Mouse (Mus musculus) urinary bladder, postnatal 36 days (tissue): ENCODE data around the gene Apex2.

ENCODE experiments used
- DNase-seq, 2 experiments: peaks; one replicate each; pipeline ENCODE4 v3.0.0; 2022; ENCODE audit warnings: low spot score in 2 of 2, mixed read lengths in 1 of 2

Gene Apex2

DNA sequence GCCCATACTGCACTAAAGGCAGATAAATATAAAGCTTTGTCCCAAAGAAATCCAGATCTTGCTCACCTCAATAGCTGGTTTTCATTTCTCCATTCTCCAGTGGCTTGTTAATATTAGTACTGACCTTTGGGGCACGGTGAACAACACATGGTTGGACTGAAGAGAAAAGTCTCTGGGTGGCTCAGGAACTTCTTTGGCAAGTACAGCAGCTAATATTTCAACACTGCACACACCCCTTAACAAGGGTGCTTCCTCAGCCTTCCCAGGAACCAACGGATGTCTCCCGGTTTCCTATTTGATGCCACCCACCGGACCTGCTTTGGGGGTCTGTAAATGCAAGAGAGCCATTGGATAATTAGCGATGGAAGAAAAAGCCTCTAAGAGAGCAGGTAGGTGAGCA is at the start of gene Apex2:
Apex2 (minus strand) TSS at position 173 of the 400 bp plus-strand sequence.
- DNase-seq: no peak

DNA sequence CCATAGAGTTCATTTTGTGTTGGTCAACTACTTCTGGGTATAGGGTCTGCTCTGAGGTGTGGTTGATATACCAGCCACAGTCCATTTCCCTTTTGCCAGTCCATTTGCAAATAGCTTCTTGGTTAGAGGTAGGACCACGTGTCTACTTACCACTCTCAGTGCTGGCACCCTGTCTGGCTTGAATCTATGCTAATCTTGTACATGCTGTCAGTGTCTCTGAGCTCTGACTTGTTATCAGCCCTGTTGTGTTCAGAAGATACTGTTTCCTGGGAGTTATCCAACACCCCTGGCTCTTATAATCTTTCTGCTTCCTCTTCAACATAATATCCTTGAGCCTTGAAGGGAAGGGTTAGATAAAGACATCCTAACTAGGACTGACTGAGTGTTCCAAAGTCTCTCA is 46.8 kb upstream of the Apex2 start:
- DNase-seq: no peak

DNA sequence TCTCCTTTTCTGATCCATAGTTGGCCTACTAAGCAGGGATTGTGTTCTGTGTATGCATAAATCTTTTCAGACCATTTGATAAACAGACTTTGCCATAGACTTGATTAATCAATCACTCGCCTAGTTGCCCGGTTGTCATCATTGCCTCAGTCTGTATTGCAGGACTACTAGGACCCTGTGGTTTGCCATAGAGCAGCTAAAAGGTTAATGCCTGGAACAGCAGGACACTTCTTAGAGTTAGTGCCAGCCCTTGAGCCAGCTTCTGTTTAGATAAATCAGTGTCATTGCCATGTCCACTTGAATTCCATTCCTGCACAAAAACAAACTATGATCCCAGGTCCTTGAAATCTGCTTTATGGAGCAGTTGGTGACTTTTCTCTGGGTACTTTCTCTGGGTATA is 9.2 kb upstream of the Apex2 start:
- no peak for DNase-seq

- no peak for DNase-seq
Observed at GRCm38 (mm10) chrX:150595016-150595760, 5.5 kb upstream of the Apex2 start.

DNA sequence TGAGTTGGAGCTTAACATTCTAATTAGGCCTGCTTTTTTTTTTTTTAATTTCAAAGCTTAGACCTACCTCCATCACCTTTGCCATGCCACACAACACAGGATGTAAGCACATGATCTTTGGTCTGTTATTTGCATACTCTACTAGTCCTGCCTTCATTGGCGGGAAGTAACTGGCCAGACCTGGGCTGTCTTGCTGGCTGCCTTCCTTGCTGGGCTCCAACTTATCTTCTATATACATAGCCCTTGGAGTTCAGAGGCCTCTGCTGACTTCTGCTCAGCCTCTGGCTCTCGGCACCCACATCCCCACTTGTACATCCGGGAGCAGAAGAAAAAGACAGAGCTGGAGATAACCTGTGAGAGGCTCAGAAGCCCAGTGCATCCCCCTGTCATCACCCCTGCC is 4.5 kb upstream of the Apex2 start:
- DNase-seq: no peak

GRCm38 (mm10) chrX:150593266-150594035 is 3.8 kb upstream of the Apex2 start:
- DNase-seq: peak in 1 of 2 experiments; percentile 17

DNA sequence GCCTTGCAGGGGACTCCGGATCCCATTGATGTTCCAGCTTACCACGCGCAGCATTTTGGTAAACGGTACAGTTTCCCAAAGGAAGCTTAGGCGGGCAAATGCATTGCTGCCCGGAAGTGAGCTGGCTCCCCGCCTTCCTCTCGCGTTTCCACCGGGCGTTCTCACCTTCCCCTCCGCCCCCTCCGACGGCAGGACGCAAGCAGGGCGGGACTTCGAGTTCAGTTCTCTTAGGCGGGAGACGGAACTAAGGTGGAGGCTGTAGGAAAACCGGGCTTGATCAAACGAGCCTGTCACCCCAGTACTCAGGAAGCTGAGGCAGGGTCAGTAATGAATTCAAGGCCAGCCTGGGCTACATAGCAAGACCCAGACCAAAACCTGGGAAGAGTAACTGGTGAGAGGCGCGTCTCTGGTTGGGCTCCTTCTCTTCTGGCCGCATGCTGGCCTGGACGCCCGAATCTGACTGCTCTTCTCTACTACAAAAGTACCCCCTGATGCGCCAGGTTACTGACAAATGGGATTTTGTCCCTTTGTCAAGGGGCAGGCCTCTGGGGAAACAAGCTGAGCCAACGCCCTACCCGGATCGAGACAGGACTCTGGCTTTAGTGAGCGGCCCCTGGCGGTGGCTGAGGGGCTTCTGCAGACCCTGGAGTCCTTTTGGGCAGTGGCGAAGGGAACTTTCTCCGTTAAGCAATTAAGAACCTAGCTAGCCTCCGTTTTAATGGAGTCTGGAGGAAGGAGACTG is 1.5 kb downstream of the Apex2 start, which contains the start of gene Pfkfb1:
Pfkfb1 (plus strand) TSS at position 207 of the 742 bp plus-strand sequence.
- peak; percentile 54 to 84 for DNase-seq

GRCm38 (mm10) chrX:150585116-150585515 is 4.6 kb downstream of the Apex2 start:
- no peak for DNase-seq

- DNase-seq: no peak
Observed at GRCm38 (mm10) chrX:150581921-150582320, 7.7 kb downstream of the Apex2 start.

DNA sequence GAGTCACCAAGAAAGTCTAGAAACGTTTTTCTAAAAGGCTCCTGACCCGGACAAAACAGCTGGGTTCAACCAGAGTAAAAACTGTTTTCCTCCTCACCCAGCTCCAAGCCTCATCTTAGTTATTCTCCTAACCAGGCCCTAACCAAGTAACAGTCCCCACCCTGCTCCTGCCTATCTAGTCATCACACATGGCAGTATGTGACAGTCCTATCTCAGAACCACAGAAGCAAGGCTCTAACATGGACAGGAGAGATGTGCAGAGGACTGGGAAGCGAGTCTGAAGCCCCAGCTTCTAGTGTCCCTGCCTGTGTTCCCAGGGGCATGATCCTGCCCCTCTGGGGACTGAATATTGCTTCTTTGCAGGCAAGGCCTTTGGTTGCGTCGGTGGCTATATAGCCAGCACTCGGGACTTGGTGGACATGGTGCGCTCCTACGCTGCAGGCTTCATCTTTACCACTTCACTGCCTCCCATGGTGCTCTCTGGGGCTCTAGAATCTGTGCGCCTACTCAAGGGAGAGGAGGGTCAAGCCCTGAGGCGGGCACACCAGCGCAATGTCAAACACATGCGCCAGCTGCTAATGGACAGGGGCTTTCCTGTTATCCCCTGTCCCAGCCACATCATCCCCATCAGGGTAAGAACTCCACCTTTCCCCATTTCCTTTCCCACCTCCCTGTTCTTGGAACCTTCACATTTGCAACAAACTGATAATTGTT is 24.9 kb downstream of the Apex2 start:
- no peak for DNase-seq

- DNase-seq: no peak
Observed at GRCm38 (mm10) chrX:150554032-150554431, 35.6 kb downstream of the Apex2 start.

DNA sequence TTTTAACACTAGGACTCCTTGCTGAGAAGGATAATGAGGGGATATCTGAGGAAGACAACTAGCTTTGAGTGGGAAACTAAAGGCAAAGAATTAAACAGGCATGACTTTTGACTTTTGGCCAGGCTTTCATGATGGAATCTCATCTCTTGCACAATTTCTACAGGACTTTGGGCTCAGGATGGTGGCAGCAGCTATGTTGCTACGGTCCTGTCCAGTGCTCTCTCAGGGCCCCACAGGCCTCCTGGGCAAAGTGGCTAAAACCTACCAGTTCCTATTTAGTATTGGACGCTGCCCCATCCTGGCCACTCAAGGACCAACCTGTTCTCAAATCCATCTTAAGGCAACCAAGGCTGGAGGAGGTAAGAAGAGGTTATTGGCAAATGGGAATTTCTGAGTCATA is 37.7 kb downstream of the Apex2 start:
- DNase-seq: no peak

GRCm38 (mm10) chrX:150549639-150550038 is 40.0 kb downstream of the Apex2 start:
- no peak for DNase-seq

DNA sequence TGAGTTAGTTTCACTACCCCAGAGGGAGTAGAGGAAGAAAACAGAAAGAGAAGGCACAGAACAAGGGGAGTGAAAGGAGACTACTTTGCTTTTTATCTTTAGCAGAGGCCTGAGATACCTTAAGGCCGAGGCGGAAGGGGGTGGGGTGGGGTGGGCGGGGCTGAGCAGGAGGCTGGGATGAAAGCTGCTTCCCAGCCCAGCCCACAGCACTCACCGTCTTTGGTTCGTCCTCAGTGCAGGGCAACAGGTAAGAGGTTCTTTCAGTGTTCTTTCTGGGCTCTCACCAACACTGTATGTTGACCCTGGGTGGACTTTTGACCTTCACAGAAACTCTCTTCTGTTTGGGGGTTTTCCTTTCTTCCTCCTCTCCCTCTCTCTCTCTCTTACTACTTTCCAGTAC is 42.4 kb downstream of the Apex2 start, which contains the start of gene Alas2:
Alas2 (plus strand) TSS at position 137 of the 400 bp plus-strand sequence.
- DNase-seq: no peak

DNA sequence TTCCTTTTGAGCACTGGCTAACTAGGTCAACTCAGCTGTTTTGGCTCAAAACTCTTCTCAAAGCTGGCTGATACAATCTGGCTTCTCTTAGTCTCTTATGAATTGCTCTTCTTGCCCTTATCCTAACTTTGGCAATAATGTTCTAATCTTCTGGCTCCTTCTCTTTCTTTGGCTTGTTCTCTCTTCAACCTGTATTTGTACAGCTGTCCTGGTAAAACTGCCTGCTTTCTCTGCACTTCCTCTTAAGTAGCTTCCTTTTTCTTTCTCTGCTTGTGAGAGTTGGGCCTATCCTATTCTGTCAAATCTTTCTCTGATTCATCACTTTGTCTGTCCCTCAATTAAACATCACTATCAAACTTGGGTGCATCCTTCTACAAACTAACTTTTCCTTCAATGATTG is 48.0 kb downstream of the Apex2 start:
- DNase-seq: no peak

GRCm38 (mm10) chrX:150540111-150540510 is 49.6 kb downstream of the Apex2 start:
- DNase-seq: no peak

- DNase-seq: no peak
Observed at GRCm38 (mm10) chrX:150516477-150516876, 73.2 kb downstream of the Apex2 start.

DNA sequence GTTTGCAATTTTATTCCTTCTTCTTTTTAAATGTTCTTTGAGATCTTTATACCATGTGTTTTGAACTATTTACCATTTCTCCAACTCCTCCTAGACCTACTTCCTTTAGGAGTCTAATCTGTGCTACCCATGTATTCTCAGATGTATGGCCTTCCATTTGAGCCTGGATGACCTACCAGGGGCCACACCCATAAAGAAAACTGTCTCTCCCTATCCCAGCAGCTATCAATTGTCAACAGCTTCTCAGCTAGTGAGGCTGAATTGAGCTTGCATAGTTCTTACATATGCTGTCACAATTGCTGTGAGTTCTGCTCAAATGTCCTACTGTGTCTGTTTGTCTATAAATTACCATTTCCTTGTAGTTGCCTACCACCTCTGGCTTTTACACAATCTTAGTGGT is 73.7 kb downstream of the Apex2 start:
- DNase-seq: no peak

DNA sequence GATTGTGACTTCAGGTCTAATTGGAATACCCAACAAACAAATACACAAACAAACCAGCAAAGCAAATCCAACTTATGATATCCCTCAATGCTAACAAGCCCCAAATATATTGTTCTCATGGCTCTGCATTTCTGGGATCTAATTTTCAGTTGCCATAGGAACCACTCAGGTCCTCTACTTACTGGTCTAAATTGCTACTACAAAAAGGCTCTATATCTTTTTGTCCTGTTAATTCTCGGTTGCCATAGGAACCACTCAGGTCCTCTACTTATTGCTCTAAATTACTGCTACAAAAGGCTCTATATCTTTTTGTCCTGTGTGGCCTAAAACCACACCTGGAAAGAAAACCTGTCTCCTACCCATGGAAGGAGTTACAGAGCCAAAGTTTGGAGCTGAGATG is 75.5 kb downstream of the Apex2 start:
- DNase-seq: no peak

DNA sequence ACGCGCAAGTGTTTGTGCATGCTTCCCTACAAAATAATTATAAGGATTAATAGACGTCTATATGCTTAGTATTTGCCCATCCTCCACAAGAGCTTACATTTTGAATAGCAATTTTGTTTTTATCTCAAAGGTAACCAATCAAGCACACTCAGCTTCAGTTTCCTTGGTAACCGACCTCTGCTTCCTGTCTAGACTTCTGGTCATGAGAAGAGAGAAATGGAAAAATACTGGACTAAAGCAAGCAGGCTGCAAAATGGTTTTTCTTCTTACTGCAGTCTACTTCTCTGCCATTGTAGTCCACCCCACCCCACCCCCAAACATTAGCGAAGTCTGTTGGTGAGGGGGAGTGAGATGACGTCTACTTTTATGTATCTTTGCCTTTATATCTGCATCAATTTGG is 78.4 kb downstream of the Apex2 start:
- no peak for DNase-seq

DNA sequence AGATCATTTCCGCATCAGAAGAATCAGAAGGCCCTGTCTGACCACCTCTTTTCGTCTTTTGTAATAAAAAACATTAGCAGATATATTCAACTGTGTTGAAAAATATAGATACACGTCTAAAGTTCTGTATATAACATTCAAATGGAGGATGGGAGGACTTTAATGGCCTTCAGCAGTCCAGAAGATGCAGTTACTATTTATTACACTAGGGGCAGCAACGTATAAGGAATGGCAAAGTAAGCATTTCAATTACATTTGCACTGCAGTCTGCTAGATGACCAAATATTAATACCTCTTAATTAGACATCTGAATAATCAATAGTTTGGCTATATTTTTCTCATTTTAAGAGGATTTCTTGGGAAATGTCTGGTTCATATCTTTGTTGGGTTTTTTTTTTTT is 79.0 kb downstream of the Apex2 start:
- no peak for DNase-seq

DNA sequence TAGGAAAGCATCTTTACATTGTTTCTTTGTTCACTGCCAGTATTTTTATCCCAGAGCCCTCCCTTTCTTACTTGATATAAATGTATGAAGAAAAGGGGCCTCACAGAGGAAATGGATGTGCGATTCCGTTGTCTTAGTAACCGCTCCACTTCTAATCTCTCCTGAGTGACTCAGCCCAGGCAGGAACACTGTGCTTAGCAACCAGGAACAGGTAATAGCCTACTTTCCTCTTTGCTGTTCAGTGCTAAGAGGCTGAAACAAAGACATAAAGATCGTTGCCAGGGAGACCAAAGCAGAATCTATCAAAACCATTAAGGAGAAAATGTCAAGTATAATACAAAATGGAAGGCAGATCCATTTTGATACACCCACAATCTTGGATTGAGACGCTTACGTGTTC is 81.0 kb downstream of the Apex2 start:
- no peak for DNase-seq
